Mouse (Mus musculus) gastrocnemius, postnatal 10 days (tissue): ENCODE data around the gene Tcea3. TPM values are rescaled to one million over a fixed set of nuclear protein-coding genes. Genes with fewer than 3 reads are reported as not detected.

Experiments used
- DNase-seq: peaks from one replicate; pipeline ENCODE4 v3.0.0; 2021; ENCODE audit warnings: mixed read lengths
- total RNA-seq, 2 experiments: library from RNA; stranded (reverse); gene quantifications; 2 replicates each; pipeline ENCODE4 v1.2.3; 2021

The Tcea3 gene
- total RNA-seq, 2 experiments from 2014 or later, result 199 to 247 TPM

DNA sequence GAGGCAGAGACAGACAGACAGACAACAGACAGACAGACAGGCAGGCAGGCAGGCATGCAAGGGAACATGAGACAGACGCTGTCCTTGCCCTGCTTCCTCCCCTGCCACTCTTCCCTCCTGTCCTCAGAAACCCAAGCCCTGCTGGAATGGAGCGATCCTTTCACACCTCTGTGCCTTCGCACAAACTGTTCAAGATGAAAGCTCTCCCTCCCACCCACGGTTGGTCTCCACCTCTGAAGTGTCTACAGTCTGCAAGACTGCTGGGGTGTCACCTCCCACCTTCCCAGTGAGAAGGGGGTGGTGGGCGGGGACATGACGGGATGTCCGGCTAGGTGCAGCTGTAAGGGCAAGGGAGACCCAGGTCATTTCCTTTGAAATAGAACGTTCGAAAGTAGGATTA, 34.1 kb downstream of the Tcea3 start:
- no peak for DNase-seq

GRCm38 (mm10) chr4:136282621-136283480, 35.3 kb downstream of the Tcea3 start:
- DNase-seq, result no peak

DNA sequence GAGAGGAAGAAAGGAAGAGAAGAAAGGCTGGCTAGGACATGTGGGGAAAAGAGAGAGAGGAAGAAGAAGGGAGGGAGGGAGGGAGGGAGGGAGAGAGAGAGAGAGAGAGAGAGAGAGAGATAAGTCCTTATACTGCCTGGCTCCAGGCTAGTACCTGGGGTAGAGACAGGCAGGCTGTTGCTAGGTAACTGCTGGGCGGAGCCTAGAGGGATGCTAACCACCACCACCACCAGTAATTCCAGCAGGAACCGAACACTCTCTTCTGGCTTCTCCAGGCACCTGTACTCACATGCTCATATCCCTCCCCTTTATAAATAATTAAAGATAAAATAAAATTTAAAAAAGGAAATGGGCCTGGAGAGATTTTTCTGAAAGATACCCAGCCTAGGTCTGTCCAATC, 36.3 kb downstream of the Tcea3 start:
- no peak for DNase-seq

- DNase-seq, result peak; percentile 89
These were observed 36.9 kb downstream of the Tcea3 start, which contains the start of gene Zfp46 for GRCm38 (mm10) chr4:136284455-136284854. TSS of gene Zfp46 (plus strand) at chr4:136284683.

DNA sequence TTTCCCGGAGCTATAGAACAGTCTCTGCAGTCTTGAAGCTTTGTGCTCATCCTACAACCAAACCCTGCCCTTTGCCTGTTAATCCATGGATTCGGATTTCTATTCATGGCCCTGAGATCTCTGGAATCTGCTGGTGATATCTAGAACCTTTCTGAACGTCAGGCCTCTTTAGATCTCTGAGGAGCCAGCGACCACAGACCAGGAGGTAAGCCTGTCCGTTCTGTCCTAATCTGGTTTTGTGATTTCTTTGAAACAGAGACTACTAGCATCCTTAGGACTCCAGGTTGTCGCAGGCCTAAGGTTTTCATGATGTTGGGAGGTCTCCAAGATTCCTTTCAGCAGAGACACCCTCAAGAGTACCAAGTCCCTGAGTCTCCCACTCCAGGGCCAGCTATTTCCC, 37.4 kb downstream of the Tcea3 start:
- DNase-seq, result no peak

DNA sequence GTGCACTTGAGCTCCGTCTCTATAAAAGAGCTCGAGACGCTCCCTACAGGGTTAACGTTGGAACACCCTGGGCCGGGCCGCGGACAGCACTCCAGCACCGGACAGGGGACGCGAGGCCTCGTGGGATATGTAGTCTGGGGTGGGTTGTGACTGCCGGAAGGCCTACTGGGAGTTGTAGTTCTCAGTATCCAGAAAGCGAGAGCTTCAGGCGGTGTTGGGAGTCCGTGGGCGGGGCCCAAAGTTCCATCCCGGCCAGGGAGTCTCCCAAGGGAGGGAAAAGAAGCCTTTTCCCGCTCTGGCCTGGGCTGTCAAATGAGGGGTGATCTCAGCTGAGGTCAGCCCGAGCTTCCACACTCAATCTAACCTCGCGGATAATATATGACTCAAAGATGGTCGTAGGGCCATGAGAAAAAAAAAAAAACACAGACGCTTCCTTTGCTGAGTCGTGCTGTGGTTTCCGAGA, 37.9 kb downstream of the Tcea3 start:
- DNase-seq, result peak; percentile 88

GRCm38 (mm10) chr4:136285811-136286371, 38.4 kb downstream of the Tcea3 start:
- peak; percentile 92 for DNase-seq

- DNase-seq, result no peak
These were observed 42.6 kb downstream of the Tcea3 start for GRCm38 (mm10) chr4:136289918-136290780.

DNA sequence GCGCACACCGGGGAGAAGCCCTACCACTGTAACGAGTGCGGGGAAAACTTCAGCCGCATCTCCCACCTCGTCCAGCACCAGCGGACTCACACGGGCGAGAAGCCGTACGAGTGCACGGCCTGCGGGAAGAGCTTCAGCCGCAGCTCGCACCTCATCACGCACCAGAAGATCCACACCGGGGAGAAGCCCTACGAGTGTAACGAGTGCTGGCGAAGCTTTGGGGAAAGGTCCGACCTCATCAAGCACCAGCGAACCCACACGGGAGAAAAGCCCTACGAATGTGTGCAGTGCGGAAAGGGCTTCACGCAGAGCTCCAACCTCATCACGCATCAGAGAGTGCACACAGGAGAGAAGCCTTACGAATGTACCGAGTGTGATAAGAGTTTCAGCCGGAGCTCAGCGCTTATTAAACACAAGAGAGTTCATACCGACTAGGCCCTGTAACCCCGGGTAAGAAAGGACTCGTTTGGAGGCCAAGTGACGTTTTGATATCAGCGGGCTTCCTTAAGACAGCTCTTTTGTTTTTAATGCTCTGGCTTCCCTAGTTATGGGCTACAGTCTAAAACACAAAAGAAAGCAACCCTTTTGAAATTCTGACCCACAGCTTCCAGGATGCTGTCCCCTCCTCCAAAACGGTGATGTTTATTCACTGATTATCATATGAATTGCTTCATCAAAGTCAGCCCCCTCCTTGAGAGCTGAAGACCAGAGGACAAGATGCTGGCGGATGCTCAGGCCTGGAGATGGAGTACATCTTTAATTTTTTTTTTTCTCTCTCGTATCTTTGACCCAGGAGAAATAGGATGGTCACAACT, 43.5 kb downstream of the Tcea3 start:
- DNase-seq, result no peak

GRCm38 (mm10) chr4:136291692-136292091, 44.2 kb downstream of the Tcea3 start:
- no peak for DNase-seq

- no peak for DNase-seq
These were observed 48.4 kb downstream of the Tcea3 start for GRCm38 (mm10) chr4:136295941-136296340.

GRCm38 (mm10) chr4:136302462-136302861, 54.9 kb downstream of the Tcea3 start:
- DNase-seq, result no peak

GRCm38 (mm10) chr4:136304181-136304580, 56.7 kb downstream of the Tcea3 start:
- DNase-seq, result no peak

- no peak for DNase-seq
These were observed 60.8 kb downstream of the Tcea3 start for GRCm38 (mm10) chr4:136308355-136308754.

DNA sequence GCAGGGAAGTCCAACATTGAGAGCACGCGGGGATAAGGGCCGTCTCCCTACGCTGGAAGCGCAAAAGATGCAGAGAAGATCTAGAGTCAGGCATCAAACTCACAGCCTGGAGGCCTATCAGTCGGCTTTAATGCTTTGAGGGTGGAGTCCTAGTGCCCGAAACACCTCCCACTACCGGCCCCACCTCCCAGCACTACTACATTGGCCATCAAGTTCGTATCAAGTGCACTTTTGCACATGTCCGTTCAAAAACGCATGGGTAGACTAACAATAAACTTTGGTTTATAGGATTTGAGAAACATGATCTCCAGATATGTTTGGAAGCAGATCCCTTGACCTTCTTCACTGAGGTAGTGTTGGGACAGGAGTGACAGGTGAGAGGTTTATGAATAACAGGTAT, 62.3 kb downstream of the Tcea3 start:
- DNase-seq, result no peak

DNA sequence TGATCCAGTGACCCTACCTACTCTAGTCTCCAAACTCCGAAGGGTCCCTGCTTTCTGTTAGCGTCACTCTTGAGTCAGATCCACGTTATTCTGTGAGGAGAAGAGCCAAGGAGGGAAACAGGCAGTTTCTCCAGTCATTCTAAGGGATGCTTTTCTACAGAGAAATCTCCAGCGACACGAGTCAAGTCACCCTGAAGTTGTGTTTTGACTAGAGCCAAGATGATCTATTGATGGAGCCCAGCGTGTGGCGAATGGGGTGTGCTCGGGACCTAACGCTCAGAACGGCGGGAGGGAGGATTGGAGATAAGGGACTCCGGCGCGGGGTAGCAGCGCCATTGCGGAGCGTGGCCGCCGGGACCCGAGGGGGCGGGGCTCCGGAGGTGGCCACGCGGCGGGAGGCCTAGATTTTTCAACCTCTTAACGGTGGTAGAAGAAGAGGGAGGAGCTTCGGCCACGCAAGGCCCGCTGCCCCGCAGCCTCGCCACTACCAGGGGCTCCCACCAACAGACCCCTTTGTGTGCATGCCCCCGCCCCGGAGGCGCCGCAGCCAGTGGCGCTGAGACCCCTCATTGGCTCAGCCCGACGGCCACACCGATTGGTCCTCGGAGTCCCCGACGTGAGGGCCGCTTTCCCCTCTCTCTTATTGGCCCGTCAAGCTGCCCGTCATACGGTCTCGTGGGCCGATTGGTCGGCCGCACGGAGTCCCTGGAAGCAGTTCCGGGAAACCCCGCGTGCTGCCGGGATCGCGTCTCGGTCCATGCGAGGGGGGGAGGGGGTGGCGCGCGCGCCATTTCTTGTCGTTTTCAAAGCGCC, 62.9 kb downstream of the Tcea3 start, which contains the start of gene Hnrnpr:
TSS of gene Hnrnpr (plus strand) at position 714 of the 813 bp plus-strand sequence.
- DNase-seq, result peak; percentile 100

- DNase-seq, result peak; percentile 52
These were observed 63.8 kb downstream of the Tcea3 start for GRCm38 (mm10) chr4:136311042-136311999.

DNA sequence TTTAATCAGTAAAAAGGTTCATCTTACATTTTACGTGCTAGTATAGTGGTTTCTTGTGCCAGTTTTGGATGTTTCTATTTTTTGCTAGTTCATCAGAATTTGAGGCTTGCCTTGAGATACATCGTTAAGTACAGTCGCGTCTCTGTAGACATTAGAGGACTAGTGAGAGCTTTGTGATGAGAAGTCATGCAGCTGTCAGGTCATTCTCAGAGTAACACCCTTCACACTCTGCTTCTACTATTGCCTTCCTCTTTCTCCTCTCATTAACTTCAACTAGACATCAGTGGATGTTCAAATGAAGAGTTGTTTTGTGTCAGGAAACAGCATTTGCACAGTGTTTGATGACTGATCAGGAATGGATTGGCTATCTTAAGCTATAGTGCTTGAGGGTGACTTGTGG, 65.1 kb downstream of the Tcea3 start:
- DNase-seq, result no peak

DNA sequence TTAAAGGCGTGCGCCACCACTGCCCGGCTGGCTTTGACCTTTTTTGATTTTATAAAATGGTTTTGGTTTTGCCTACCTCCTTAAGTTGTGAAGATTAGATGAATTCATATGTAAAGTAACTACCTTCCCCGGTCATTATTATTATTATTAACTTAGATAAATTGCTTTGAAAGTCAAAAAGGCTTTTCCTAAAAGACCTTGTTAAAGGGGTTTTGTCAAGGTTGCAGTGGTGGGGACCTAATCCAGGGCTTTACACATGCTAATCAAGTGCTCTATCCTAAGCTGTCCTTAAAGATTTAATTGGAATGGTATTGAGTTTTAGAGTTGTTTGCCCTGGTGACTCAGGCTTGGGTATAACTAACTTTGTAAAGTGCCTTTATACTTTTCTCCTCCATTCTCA, 70.1 kb downstream of the Tcea3 start:
- DNase-seq, result no peak

GRCm38 (mm10) chr4:136320016-136320415, 72.5 kb downstream of the Tcea3 start:
- DNase-seq, result no peak
